Mouse (Mus musculus) lung, postnatal 0 days (tissue): ENCODE results near the gene Ltc4s.

ENCODE experiments used
- CTCF ChIP-seq: IDR thresholded peaks from 2 replicates; pipeline ENCODE4 v1.5.1; 2016; ENCODE audit warnings: antibody characterized with exemption, mild to moderate bottlenecking
- EP300 ChIP-seq: IDR thresholded peaks from 2 replicates; pipeline ENCODE4 v1.6.1; 2016; ENCODE audit warnings: antibody characterized with exemption, mild to moderate bottlenecking, control low read depth

DNA sequence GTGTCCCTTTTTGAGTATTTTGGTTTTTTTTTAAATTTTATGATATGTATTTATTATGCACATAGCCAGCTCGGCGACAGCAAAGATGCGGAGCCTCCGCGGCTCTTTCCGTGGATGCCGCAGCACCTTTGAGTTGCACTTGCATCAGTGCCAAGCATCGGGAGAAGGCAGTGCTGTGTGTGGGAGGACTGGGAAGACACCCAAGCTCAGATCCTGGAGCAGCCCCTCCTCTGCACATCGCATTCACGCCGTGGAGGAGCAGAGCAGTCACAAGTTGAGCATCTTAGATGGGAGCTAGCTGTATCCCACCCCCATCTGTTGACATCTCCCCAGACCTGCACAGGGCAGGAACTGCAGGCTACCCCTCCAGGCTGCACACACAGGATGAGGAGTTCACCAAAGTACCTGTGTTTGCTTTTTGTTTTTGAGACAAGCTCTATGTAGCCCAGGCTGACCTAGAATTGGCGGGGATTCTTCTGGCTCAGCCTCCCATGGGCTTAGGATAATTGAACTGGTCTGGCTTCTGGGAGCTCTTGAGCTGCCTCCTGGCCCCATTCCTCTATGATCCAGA, 15.7 kb upstream of the Ltc4s start:
- TF ChIP-seq EP300, result no peak
- TF ChIP-seq CTCF, result no peak
